Mouse (Mus musculus) 3T3-L1 (cell line): ENCODE measurements around the gene Dusp27.

ENCODE experiments used
- DNase-seq: peaks from one replicate; pipeline ENCODE4 v3.0.0-alpha.2; 2015; ENCODE audit warnings: low read depth, low spot score

The Dusp27 gene

DNA sequence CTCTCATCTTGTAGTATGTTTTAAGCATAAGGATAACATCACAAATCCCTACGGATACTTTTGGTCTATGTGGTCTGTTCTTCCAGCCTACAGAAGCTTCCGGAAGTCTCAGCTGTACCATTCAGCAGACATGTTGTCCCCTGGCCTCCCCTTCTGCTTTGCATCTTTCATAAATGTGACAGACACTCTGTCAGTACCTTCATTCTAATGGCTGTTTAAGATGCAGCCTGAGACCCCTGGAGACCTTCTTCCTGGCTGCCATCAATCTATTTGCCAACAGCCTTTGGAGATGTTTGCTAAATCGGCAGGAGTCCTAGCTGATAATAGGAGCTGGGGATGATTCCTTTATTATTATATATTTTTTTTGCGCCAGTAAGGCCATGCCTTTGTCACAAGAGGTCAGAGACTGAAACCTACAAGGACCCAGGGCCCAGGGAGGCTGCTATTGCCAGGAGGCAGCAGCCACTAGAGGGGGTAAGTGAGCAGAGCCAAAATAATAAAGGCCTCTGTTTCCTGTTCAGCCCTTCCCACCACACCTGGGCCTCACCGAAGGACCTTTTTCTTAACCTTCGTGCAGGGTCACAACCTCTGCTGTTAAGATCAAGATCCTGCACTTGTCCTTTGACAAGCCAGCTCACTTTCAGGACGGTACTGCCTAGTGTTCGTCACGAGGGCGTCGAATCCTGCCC, 24.7 kb downstream of the Dusp27 start:
- peak; percentile 30 for DNase-seq

DNA sequence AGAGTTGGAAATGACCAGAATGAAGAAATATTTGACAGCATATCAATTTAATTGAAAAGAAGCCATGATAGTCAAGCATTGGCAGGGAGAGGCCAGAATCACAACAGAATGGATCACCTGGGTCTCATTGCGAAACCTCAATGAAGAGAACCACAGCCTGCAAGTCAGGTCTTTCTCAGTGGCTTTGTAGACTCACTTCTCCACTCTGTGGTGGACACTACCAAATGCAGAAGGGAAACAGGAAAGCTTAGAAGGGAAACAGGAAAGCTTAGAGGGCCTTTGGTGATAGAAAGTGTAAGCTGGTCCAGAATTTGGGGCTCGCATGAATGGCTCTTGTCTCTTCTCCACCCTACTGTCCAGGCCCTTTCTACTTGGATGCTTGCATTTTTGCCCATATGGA, 29.6 kb downstream of the Dusp27 start:
- DNase-seq = no peak

DNA sequence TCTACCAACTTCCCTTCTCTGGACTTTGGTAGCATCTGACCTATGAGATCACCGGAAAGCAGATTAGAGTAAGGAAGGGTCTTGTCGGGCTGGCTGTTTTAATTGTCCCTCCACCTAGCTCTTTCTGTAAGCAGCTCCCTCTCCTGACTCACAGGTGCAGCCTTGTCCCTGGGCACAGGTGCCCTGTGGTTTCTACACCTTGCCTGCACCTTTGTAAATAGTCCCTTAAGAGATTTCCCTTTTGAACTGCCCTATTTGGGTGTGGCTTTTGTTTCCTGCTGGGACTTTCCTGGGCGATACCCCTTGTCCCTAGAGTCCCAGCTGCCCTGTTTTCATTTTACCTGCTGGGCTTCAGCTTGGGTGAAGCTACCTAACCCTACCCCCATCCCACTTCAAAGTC, 33.3 kb downstream of the Dusp27 start:
- no peak for DNase-seq

DNA sequence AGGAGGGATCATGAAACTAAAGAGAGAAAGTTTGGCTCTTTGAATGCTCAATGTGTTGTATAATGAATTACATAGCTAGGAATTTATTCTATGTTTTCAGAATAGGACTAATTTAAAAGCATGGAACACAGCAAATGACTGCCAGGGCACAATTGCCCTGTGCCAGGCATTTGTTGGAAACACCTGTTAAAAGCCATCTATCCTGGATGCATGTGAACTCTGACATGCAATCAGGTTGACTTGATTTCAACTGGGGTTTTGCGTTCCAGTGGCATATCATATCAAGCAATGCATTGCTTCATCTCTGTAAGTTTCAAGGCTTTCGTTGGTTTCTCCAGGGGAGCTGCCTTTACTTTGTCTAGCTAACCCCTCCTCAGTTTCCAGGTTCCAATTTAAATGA, 37.4 kb downstream of the Dusp27 start:
- no peak for DNase-seq

DNA sequence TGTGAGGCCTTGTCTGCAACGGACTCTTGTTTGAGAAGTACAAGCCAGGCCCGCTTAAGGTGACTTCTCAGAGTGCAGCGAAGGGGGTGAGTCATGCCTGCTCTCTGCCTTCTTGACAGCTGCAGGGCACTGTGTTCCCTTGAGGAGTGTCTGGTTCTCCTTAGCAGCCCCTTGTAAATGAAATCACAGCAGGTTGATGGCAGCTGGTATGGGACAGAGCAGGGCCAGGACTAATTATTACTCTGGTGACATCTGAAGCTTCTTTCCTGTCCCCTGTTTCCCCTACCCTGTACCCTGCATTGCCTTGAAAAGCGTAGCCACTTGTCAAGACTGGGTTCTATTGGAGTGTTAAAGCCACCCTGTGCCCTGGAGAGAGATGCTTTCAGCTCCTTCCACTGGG, 38.0 kb downstream of the Dusp27 start:
- peak; percentile 35 for DNase-seq

DNA sequence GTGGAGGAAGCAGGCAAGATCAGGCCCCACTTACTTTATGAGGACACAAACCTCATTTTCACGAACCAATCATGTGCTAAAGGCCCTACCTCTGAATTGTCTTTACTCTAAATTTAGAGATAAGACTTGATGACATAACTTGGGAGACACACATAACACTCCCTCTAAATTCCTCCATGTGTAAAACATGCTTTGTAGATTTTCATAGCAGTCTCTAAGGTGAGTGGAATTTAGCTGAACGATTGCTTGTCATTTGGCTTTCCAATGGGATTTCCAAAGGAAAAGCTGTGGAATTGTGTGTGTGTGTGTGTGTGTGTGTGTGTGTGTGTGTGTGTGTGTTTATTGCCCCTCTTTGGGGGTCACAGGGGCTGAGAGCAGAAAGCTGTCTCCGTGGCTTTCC, 38.4 kb downstream of the Dusp27 start:
- DNase-seq = no peak

DNA sequence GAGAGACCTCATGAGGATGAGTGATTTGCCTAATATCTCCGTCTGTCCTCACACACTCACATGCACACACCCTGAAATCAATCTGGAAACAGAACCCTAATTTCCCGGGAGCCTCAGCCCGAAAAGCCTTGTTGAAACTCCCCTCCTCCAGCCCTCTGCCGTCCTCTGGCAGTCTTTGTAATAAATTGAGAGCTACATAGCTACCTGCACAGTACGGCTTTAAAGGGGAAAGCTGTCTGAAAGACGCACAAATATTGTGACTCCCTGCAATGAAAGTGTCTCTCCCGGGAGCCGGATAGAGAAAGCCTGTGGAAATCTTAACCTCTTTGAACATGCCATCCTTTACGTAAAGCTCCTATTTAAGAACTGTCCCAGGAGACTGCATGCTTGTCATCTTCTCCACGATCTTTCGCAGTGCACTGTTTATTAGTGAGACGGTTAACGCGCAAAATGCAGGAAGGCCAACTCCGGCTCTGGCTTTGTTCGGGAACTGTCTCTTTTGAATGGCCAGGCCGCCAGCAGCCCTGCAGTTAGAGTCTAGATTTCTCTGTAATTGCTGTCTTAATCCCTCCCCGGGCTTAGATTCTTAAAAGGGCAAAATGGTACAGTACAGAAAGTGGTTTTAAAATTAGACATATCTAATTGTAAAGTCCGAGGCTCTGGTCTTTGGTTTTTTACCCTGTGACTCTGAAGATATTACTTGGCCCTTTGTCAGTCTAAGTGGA, 39.1 kb downstream of the Dusp27 start:
- DNase-seq = no peak

DNA sequence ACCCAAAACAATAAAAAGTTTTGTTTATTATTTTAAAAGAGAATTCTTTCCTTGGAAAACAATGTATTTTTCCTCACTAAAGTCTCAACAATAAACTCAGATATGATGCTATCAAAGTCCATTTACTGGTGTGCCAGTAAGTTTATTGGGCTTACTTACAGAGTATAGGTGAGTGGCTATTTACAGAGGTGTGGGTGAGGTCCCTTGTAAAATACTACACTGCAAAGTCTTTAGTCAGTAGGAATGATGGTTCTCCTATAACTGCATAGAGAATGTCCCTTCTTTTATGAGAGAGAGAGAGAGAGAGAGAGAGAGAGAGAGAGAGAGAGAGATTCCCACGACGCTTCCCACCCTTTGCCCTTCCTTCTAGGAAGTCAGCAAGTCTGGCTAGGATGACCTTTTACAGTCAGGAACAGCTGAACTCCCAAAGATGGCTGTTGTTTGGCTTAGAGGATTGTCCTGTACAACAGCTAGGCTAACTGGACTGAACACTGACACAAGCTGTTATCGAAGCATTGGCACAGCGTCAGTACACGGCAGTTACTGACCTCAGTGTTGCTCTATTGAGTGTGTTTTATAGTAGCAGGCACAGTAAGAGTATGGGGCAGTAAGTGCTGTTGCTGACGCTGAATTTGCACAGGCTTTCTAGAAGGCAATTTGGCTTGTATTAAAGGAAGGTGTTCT, 50.5 kb downstream of the Dusp27 start:
- DNase-seq = no peak

DNA sequence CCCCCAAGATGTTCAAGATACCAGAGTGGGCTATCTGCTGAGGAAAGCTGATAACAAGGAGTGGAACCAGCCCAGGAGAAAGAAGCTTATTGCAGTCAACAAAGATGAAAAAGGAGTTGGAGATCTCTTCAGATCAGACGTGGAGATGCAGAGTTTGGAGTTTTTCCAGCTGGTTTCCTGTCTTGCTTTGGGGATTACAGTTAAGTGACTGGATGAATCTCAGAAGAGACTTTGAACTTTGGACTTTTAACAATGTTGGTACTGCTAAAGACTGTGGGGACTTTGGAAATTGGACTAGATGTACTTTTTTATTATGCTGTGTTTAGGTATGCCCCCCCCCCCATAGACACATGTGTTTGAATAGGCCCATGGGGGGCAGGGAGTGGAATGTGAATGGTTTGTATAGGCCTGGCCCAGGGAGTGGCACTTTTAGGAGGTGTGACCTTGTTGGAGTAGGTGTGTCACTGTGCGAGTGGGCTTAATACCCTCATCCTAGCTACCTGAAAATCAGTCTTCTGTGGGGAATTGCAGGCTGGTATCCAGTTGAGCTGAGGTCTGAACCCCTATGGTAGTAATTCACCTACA, 59.8 kb downstream of the Dusp27 start:
- DNase-seq = no peak

DNA sequence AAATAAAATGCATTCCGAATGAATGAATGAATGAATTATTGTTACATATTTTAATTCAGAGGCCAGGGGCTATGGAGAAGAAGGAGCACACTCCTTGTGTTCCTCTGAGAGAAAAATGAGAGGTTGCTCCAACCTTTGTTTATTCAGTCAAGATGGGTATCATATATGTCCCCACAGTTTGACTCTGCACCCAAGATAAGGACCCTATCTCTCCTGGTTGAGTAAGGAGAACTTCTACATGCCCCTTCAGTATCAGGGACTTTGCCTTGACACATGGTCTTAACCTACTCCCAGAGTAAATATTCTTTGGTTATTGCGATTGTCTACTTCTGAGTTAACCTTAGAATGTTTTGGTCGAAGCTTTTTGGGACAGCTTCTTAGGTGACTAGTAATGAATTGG, 63.9 kb downstream of the Dusp27 start:
- no peak for DNase-seq

DNA sequence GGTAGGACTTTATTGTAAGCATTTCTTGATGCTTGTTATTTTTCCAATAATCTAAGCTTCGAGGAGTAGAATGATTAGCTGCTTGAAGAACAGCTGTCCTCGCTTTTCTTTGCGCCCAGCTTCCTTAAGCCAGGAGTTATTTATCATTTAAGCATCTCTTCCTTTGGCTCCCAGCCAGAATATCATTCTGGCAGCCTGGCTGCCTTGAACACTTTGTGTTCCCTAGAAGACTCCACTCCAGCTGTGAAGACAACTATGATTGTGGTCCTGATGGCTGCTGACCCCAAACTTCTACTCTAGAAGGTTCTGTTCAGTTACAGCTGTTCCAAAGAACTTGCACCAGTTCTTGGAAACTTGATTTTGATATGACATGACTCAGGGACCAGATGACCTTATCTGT, 66.2 kb downstream of the Dusp27 start:
- no peak for DNase-seq

DNA sequence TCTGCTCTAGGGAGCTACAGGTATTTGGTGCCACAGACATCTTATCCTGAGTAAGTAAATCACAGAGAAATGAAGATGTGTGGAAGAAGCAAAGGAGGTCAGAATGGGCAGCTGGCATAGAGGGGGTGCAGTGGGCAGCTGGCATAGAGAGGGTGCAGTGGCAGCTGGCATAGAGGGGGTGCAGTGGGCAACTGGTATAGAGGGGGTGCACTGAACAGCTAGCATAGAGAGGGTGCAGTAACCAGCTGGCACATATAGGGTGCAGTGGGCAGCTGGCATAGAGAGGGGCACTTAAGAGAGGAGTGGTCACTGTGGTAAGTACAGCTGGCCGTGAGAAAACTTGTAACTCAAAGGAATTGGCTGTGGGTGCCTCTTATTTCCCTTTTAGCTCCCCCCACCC, 67.3 kb downstream of the Dusp27 start:
- no peak for DNase-seq

DNA sequence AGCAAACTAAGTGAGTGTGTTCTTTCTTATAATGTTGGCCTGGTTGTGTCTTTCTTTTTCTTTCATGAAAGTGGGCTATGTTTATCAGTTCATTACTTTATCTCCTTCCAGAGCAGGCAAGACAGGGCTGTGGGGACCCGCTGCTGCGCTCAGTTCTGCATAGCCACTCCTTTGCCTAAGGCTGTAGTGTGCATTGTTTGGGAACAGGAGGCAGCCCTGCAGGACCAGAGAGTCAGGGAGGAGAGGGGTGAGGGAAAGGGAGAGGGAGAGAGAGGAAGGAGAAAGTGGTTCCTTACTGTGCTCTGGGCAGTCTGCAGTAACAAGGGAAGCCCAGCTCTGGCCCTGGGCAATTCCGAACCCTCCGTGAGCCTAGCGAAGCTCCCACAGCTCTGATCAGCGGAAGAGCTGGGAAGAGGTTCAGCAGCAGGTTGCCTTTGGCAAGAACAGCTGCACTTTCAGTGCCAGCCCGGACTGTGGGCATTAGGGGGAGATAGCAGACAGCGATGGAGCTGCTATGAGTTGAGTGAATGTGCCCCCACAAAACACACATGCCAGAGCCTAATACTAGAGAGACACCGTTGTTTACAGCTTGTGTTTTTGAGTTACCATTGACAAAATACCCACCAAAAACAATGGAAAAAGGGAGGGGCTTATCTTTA, 71.5 kb downstream of the Dusp27 start:
- no peak for DNase-seq

DNA sequence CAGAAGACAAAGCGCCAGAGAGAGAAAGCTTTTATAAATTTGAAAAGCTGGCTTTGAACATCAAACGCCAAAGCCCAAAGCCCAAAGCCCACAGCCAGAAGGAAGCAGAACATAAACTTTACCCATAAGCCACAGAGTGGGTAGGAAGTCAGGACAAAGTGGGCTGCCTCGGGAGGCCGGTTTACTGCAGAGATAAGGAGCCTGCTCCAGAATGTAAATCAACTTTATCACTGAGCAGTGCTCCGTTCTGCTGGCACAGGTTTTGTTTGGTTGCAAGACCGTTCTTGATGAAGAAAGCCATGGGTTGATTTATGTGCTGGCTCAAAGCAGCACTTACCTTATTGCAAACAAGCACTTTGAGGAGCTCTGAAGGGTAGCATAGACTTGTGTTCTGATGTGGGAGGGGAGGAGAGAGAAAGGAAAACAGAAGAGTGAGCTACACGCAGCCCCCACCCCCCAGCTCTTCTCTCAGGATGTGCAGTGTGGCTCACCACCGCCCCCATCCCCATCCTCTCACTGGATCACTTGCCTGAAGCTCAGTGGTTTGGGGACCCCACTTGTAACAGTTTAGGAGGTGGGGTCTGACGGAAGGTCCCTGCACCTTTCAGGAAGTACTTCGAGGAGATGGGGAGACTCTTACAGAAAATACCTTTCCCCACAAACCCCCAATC, 74.3 kb downstream of the Dusp27 start:
- DNase-seq = no peak

DNA sequence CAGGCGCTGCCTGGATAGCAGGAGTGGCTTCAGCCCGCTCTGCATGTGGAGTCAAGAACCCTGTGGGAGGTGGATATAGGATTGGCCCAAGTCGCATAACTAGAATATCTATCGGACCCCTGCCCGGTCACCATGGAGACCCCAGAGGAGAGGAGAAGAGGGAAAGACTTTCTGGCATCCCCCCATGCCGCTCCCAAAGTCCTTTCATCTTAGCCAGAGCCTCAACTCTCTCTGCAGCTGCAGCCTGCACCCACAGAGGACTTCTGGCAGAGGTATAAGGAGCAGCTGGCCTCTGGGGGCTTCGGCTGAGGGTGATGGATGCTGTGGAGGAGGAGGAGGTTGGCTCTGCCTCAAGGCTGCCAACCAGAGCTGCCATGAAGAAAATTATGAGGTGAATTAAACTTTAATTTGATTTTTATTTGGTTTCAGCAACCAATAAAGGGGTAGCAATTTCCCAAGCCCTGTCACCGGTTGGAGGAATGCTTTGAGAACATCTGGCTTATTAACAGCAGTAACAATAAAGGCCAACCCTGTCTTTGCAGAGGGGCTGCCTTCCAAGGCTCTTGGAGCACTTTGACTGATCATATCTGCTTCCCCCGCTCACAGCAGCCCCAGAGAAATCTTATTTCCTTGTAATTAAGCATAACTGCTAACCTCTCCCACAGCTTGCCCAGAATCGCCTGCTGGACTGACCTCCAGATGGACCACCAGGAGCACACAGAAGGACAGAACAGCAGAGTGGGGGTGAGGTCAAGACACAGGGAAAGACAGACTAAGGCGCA, 78.5 kb downstream of the Dusp27 start:
- no peak for DNase-seq

DNA sequence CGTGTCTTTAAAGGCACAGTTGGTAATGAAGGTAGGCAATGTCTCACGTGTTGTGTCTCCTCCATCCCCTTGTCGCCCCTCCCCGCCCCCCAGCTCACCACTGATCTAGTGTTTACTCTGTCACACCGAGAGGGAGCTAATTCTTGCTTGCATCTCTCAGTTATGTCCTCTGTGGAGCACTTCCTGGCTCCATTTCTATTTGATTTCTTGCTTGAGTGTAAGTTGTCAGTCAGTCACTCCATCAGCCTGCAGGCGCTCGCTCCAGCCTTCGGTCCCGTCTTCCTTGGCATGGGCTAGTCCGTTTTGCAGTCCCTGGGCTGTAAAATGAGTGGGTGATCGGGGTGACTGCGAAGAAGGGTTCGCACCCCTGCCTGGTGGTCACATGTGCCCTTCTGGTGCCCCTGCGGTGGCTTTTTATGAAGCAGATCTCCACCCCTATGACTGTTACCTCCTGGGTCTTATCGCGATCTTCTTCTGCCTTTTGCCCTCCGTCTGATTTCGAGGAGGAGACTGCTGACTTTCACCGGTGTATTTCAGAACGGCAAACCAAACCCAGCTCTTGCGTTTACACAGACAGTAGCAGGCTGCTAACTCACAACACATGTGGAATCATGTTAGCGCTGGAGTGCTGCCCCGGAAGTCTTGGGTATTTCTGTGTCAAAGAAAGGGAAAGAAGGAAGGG, 79.4 kb downstream of the Dusp27 start:
- DNase-seq = peak; percentile 71
